Mouse (Mus musculus): Measurements from ENCODE around the gene Xirp1.
"Not testable (repeated sequence)": the region's sequence is repeated elsewhere in the genome, so short reads cannot be mapped to it uniquely, and the experiment has no call there.

Gene Xirp1

DNA sequence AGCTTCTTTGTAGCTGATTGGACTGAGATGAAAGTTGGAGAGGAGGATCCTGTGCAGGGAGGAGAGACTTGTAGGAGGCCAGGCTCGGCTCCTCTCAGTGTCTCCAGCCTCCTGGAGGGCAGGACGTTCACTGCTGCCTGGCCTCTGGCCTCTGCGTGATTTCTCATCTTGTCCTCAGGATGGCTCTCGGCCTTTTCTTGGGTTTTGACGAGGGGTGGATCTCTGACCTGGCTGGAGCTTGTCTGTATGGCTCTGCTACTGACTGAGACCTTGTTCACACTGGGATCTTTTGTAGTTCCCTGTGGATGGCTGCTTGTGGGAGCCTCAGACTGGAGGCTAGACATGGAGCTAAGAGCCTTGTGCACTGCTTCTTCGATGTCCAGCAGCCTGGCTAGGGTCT lies 8.6 kb downstream of the Xirp1 start:
- no peak for DNase-seq

DNA sequence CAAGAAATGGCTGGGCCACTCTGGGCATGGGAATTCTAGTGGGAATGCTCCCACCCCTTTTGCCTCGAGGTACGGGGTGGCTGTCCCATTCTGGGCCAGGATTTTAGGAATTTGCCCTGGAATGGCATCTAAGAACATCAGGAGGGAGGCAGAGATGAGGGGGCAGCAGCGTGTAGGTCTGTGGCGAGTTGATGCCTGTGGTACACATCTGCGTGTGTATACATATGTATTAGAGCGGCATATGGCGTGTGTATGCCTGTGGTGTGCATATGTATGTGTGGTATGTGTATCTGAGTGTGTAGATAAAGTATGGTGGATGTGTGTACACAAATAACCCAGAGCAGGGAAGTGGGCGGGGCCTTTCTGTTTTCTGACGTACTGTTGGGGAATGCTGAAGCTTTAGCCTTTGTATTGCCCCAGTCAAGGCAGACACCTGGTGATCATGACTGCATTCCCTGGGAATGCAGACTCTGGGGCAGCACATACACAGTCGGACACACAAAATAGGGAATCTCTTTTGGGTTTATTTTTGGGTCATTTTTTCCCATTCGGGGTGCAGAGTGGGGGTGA lies 10.1 kb downstream of the Xirp1 start:
- no peak for DNase-seq

DNA sequence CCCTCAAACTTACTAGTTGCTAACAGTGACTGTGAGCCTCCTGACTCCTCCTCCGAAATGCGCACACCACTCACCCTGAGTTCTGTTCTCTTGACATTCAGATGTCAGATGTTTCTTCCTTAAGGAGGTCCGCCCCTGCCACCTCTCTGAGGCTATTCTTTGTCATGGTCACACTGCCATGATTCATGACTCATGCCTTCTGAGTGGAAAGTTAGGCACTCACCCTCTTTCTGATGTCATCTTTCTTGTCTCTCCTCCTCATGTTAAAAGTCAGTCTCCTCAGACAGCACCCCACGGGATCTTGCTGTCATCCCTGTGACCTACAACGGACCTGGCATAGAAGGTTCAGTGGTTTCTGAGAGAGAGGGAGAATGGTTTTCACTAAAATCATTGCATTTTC lies 10.6 kb downstream of the Xirp1 start:
- DNase-seq, result no peak

DNA sequence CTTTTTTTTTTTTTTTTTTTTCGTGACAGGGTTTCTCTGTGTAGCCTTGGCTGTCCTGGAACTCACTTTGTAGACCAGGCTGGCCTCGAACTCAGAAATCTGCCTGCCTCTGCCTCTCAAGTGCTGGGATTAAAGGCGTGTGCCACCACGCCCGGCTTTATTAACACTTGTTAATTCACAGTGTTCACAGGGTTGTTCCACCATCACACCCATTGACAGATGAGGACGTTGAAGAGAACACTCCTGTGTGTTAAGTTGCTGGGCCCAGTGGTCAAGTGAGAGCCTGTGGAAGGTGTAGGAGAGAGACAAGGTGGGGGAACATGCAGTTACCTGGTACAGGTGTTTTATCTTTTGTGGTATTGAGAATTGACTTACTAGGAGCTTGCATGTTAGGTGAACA lies 11.2 kb downstream of the Xirp1 start:
- DNase-seq, result not testable (repeated sequence)

DNA sequence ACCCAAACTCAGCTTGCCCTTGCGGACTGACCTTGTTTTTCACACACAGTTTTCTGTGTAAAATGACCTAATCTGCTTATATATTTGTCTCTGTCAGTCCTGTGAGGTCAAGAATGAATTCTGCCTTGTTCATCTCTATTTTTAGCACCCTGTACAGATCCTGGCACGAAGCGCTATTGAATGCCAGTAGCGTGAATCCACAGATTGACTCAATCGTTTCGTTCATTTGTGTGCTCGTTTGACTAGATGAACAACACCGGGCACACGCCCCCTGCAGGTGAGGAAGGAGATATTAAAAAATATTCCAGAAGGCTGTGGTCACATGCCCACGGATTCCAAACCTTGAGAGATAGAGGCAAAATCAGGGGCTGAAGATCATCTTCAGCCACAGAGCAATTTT lies 11.9 kb downstream of the Xirp1 start:
- DNase-seq, result peak; percentile 78 to 80

DNA sequence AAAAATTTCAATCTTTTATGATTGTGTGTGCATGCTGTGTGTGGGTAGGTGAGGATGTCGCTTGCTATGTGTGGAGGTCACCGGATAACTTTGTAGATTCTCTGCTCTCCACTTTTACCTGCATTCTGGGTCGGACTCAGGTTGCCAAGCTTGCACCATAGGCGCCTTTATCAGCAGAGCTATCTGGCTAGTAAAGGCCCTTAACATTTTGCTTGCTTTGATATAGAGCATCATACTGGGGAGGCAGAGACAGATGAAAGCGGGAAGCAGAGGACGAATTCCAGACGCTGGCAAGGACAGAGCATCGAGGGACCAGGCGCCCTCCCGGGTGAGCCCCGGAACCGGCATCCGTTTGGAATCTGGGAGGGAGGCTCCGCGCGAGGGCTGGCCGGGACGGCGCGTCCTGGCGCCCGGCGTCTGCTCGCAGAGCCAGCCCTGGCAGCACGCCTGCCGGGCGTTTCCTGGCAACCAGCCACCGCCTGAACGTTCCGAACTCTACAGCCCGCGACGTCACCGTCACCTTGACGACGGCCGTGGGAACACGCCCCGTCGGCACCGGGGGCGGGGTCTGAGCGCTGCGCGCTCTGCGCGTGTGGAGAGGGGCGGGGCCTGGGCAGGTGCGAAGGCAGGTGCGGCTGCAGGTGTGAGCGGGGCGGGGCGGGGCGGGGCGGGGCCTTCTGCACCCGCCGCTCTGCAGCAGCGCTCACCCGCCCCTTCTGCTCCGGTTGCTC lies 12.5 kb downstream of the Xirp1 start:
- DNase-seq, result peak; percentile 99

DNA sequence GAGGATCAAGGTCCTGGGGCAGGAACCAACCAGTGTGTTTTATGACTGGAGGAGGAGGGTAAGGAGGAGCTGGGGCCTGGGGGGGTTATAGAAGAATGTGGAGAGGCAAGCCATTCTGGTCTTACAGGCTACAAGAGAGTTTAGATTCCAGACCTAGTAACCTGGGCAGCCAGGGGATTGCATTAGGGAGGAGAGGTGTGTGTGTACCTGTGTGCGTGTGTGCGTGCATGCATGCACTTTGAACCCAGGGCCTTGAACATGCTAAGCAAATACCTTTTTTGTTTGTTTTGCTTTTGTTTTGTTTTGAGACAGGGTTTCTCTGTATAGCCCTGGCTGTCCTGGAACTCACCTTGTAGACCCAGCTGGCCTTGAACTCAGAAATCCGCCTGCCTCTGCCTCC lies 13.5 kb downstream of the Xirp1 start:
- no peak for DNase-seq

DNA sequence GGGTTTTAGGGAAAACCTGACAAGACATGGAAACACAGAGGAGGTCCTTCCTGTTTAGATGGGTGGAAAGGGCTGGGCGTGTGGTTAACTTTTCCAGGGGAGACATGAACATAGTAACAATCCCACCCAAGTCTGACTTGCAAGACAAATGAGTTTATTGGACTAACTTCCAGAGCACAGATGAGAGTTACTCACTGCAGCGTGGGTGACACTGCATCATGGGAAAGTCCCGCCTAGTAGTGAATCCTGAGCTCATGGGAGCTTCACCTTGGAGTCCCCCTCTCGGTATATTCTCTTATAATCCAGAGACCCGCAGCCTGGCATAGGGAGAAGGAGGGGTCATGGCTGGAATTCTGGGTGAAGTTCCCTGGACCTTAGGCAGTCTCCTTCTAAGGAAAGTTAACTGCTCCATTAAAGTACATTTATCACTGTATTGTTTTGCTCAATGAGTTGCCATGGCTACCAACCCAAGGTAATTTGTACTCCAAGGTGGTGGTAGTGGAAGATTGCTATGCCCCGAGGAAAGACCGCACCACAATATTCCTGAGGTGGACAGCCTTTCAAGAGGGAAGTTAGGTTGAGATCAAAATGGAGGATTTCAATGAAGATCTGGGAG lies 14.1 kb downstream of the Xirp1 start:
- DNase-seq, result no peak

DNA sequence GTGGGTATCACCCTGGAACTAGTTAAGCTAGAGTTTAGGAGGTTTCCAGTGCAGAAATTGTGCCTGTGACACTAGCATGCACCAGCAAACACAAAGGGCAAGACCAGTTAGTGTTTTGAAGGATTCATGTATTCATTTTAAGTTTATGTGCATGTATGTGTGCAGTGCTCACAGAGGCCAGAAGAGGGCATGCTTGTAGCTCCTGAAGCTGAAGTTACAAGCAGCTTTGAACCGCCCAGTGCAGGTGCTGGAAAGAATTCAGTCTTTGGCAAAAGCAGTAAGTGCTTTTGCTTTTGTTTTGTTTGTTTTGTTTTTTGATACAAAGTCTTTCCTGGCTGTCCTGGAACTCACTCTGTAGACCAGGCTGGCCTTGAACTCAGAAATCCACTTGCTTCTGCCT lies 15.6 kb downstream of the Xirp1 start:
- DNase-seq, result no peak

DNA sequence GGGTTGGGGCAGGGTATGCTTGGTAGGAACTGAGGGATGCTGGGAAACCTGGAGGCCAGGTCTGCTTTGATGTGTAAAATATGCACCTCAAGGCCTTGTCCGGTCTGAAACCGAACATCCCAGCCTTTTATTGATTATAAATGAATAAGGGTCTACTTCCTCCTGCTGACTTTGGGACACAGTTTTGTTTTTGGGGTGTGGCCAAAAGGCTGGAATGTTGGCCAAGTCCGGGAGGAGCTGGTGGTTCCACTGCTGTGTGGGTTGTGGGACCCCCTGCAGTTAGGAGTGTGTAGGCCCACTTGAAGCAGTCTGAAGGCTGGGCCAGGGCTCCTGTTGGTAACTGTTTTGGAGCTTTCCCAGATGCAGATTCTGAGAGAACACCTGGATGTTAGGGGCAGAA lies 17.5 kb downstream of the Xirp1 start:
- no peak for DNase-seq

DNA sequence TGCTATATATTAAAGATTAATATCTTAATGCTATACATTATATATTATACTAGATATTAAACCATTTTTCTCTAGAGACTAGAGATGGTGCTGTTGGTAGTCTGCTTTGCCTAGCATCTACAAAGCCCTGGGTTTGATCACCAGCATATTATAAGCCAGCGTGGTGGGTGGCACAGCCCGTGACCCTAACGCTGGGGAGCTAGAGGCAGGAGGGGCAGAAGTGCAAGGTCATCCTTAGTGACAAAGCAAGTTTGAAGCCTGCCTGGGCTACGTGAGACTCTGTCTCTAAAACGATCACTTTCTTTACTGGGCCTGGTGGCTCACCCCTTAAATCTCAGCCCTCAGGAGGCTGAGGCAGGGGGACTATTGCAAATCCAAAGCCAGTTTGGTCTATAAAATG lies 20.5 kb downstream of the Xirp1 start:
- DNase-seq, result no peak

DNA sequence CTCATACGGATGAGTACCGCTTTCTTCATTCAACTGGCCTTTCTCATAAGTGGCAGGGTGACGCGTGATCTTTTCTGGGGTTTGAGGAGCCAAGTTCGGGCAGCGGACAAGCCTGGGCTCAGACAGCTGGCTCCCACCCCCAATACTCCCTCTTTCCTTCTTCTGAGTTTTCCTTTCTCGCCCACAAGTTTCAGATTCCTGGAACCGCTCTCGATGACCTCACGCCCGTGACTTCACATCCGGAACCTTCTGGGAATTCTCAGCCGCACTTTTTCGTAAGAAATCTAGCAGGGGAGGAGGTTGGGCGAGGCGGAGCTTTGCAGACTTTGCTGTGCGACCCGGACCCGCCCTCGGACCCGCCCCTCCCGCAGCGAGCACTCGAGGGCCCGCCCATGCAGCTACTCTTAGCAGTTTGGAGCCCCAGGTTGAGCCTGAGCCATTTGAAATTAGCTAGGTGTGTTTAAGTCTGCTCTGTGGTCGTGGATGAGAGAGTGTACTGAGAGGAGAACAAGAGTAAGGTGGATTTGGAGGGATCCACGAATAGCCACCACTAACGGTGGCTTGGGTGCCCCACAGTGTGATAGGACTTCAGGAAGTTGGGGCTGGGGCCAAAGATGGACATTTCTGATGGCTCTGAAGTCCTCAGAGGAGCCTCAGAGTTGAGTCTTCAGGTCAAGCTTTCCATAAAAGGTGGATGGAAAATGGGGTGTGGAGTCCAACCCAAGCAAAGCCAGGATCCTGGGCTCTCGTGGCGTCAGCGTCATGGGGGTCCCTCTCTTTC lies 21.3 kb downstream of the Xirp1 start:
- DNase-seq, result peak; percentile 71 to 73

DNA sequence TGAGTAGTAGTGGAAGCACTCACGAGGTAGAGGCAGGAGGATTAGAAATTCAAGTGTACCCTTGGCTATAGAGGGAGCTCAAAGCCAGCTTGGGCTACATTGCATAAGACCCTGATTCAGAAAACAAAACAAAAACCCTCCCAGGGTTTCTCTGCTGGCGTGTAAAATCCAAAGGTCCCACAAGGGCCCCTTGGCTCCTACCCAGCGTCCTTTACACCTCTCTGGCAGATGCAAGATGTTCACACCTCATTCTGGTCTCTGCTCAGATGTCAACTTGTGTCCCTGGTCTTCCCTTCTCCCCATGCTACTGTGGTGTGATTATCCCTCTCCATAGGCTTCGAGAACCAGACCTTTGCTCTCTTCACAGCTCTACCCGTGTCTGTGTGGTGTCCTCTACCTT lies 22.6 kb downstream of the Xirp1 start:
- no peak for DNase-seq

DNA sequence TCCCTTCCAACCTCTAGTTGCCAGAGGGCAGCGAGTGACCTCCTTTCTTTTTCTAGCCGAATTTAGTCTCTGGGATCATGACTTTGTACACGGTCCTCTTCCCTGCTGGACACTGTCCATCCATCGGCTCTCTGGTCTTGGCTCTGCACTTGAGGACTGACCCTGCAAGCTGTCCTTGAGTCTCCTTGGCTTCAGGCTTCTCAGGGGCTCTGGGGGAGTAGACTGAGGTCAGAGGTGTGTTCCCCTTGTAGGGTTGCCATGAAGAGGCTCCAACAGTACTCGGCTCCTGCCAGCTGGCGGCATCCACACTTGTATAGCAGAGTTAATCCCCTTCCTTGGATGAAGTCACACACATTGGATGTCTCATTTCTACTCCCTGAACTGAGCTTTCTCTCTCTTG lies 23.8 kb downstream of the Xirp1 start:
- no peak for DNase-seq

DNA sequence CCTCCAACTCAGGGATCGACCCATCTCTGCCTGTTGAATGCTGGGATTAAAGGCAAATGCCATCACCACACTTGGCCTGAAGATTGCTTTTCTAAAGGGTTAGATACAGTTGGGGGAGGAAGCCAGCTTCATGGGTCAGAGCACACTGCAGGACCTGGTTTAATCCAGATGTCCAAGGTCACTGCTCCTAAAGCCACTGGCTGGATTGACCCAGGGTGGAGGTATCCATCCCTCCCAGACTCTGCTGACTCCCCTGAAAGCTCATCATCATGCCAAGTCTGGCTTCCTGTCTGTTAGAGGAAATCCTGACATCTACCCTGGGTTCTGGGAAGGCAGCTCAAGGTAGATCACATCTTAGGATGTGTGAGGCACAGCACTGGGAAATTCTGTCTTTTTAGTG lies 24.6 kb downstream of the Xirp1 start:
- no peak for DNase-seq

DNA sequence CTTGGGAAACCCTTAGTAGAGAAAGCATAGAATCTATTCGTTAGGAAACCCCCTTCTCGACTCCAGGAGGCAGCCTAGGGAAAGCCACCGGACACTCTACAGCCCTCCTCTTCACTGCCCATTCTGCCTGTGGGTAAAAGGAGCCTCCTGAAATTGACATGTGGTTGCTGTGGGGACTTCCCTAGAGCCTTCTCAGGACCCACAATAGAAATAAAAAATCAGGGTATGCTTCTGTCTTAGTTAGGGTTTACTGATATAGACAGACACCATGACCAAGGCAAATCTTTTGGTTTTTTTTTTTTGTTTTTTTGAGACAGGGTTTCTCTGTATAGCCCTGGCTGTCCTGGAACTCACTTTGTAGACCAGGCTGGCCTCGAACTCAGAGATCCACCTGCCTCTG lies 27.3 kb downstream of the Xirp1 start:
- no peak for DNase-seq

DNA sequence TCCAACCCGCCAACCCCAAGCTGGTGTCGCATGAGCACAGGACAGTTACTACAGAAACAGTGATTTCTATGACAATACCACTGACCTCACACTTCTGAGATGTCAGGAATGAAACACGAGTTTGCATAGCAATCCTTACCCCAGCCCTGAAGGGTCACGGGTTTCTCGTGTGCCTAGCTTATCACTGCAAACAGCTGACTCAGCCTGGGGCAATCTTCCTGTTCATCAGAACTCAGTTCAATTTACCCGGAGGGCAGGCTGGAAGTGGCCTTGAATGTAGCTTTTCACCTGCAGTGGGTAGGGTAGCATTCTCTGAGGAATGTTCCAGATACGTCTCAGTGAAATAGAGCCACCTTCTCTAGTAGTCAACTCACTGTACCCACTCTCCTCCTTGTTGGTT lies 29.2 kb downstream of the Xirp1 start:
- DNase-seq, result no peak

DNA sequence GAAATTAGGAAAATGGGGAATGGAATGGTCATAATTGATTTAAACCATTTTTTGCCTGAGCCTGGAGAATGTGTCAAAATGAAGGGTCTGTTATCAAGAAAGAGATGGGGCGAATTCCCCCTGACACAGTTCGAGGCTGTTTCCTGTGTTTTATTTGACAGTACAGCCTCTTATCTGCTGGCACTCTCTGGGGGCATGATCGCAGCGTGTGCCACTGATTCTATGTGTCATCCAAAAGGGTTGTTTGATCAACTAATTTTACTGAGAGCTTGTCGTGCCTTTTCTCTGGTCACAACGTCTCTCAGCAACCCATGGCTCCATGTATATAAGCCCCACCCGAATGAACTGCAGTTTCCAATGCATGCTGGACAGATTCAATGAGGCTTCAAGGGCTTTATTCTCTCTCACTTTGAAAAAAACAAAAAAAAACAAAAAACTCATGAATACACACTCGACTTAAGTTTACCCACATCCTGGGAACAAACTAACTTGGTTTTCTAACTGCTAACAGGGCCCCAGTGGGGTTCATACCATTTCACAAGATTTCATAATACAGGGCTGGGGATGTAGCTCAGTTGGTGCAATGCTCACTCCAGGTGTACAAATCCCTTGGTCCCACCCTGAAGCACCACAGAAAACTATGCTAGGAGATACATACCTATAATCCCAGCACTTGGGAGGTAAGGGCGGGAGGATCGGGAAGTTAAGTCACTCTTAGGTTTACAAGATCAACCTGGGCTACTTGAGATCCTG lies 30.1 kb downstream of the Xirp1 start:
- DNase-seq, result no peak

DNA sequence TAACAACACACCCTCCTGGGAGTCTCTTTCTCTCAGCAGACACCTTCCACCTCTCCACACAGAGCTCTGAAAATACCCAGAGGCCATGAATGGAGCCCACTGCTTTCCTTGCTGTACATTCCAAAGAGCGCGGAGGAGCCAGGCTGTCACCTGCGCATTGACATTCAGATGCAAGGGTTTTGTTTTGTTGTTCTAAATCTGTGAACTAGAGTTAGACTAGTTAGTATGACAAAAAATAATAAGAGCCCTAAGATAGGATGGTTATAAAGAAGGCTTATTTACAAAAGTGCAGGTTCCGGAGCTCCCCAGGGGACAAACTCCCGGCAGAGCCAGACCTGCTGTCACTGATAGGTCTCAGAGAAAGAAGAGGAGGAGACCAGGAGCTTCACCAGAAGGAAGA lies 32.1 kb downstream of the Xirp1 start:
- no peak for DNase-seq

DNA sequence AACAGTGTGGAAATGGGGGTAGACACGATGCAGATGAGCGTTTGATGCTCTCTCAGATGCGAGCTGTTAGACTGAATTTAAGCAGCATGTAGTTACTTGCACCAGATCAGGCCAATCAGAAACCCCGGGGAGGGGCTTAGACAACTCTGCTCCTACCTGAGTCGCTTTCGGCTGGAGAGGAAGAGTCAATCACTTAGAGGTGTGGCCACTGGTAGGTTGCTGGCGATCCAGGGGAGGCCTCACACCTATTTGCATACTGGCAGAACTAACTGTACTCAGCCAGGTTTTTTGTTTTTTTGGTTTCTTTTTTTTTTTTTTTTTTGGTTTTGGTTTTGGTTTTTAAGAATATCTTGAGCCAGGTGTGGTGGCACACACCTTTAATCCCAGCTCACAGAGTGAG lies 35.1 kb downstream of the Xirp1 start:
- peak; percentile 60 to 66 for DNase-seq

DNA sequence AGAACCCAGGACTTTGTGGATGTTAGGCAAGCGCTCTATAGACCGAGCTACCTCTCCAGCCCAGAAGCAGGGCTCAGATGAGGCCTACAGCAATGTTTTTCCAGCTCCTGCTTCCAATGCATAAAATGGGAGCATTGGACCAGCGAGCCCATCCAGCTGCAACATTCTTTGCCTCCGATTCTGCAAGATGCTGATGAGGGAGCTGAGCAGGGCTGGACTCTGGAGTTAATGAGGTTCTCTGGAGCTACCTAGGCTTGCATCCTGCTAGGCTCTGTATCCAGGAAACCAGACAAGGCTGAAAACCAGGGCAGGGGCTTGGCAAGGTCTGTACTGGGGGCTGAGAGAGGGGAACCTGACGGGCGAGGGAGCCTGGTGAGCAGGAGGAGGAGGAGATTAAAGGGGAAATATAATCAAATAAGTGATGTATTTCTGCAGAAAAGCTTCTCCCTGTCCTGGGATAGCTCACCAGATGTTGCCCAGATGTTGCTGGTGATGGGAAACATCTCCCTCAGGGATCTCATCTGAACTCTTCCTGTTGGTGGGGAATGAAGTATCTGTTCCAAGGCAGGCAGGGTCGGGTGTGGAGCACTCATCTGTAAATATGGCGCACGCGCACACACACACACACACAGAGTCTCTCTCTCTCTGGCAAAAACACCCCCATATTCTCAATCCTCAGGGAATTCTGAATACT lies 37.4 kb downstream of the Xirp1 start:
- DNase-seq, result no peak

DNA sequence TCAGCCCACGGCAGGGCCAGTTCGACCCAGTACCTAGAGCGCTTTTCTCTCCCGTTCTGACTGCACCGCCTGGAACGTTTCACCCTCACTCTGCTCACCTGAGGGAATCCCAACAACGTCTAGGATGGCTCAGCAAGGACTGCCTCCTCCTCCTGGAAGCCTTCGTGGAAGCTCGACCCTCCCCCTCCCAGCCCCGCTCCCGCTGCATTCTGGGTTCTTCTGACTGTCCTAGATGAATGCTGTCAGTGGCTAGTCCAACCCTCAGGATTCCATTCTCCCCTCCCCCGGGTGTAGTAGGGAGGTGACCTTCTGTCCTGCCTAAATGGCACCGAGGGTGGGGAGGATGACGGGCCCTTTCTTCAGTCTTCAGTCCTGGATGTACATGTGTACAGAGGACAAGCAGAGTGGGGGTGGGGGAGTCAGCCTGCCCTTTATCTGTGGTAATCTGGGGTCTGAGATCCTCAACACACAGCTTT lies 38.8 kb downstream of the Xirp1 start, which contains the start of gene Csrnp1:
TSS of gene Csrnp1 (minus strand) at position 123 of the 476 bp plus-strand sequence.
- no peak for DNase-seq
